Mouse (Mus musculus): ENCODE data around the gene Washc1. TPM values are rescaled to one million over a fixed set of nuclear protein-coding genes. Genes with fewer than 3 reads are reported as not detected.
A peak's percentile ranks its signal among the peaks of the same experiment; 100 is the strongest.
"Not testable (repeated sequence)": the region's sequence is repeated elsewhere in the genome, so short reads cannot be mapped to it uniquely, and the experiment has no call there.

Washc1 gene
- total RNA-seq, 2 experiments from 2014 or later, result 5.4 to 5.9 TPM

GRCm38 (mm10) chr17:66108198-66108597 is 3.1 kb upstream of the Washc1 start:
- no peak for ATAC-seq (replicated peaks; ENCODE audit: low FRiP score, poor library complexity, severe bottlenecking)

- no peak for ATAC-seq (replicated peaks; ENCODE audit: low FRiP score, poor library complexity, severe bottlenecking)
Measured at GRCm38 (mm10) chr17:66110746-66111145, 599 bp upstream of the Washc1 start.

- no peak for ATAC-seq (replicated peaks; ENCODE audit: low FRiP score, poor library complexity, severe bottlenecking)
Measured at GRCm38 (mm10) chr17:66112166-66112565, 821 bp downstream of the Washc1 start.

GRCm38 (mm10) chr17:66118991-66119390 is 7.6 kb downstream of the Washc1 start:
- ATAC-seq (replicated peaks; ENCODE audit: low FRiP score, poor library complexity, severe bottlenecking), result no peak

- ATAC-seq (replicated peaks; ENCODE audit: low FRiP score, poor library complexity, severe bottlenecking), result no peak
Measured at GRCm38 (mm10) chr17:66120701-66121100, 9.4 kb downstream of the Washc1 start.

- ATAC-seq (replicated peaks; ENCODE audit: low FRiP score, poor library complexity, severe bottlenecking), result peak; percentile 94
Measured at GRCm38 (mm10) chr17:66123066-66123815, 11.9 kb downstream of the Washc1 start, which contains the start of gene Ddx11. TSS of gene Ddx11 (plus strand) at chr17:66123520.

- ATAC-seq (replicated peaks; ENCODE audit: low FRiP score, poor library complexity, severe bottlenecking), result peak; percentile 11; the same call in 1 of the 2 replicates
Measured at GRCm38 (mm10) chr17:66123816-66124610, 12.7 kb downstream of the Washc1 start.

- no peak for ATAC-seq (replicated peaks; ENCODE audit: low FRiP score, poor library complexity, severe bottlenecking)
Measured at GRCm38 (mm10) chr17:66125211-66125610, 13.9 kb downstream of the Washc1 start.

GRCm38 (mm10) chr17:66130371-66130770 is 19.0 kb downstream of the Washc1 start:
- ATAC-seq (replicated peaks; ENCODE audit: low FRiP score, poor library complexity, severe bottlenecking), result no peak

- peak; percentile 71 for ATAC-seq (replicated peaks; ENCODE audit: low FRiP score, poor library complexity, severe bottlenecking)
Measured at GRCm38 (mm10) chr17:66131212-66131611, 19.9 kb downstream of the Washc1 start.

GRCm38 (mm10) chr17:66152706-66153662 is 41.6 kb downstream of the Washc1 start:
- peak; percentile 73; the same call in 1 of the 2 replicates for ATAC-seq (replicated peaks; ENCODE audit: low FRiP score, poor library complexity, severe bottlenecking)

GRCm38 (mm10) chr17:66153735-66154423 is 42.5 kb downstream of the Washc1 start:
- not testable (repeated sequence) for ATAC-seq (replicated peaks; ENCODE audit: low FRiP score, poor library complexity, severe bottlenecking)

- no peak for ATAC-seq (replicated peaks; ENCODE audit: low FRiP score, poor library complexity, severe bottlenecking)
Measured at GRCm38 (mm10) chr17:66154876-66155275, 43.5 kb downstream of the Washc1 start.

- no peak for ATAC-seq (replicated peaks; ENCODE audit: low FRiP score, poor library complexity, severe bottlenecking)
Measured at GRCm38 (mm10) chr17:66158271-66158670, 46.9 kb downstream of the Washc1 start.

GRCm38 (mm10) chr17:66167141-66167540 is 55.8 kb downstream of the Washc1 start:
- not testable (repeated sequence) for ATAC-seq (replicated peaks; ENCODE audit: low FRiP score, poor library complexity, severe bottlenecking)
